Mouse (Mus musculus): ENCODE measurements at regions not wholly inside any gene's neighbourhood (a gene's known extent, or its start where the extent isn't known, plus 50 kb on each side); places are given as distances from the start of the nearest gene placed in this dataset.

DNA sequence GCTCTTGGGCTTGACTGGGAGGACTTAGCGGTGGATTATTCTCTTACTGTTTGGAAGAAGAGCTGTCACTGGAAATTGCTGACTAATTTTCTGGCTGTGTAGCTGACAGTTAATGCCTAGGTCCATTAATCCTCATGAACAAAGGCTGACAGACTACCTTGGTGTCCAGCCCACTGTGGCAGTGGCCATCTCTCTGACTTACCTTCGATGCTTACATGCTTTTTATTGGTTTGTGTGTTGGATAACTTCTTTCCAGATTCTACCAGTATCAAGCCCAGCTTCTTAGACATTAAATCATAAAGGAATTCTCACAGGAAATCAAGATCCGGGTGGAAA lies 79.5 kb upstream of the Topaz1 start:
- TF ChIP-seq POLR2A (IDR thresholded peaks at IDR 0.05; ENCODE audit: low read depth, low read length) (no peak), CTCF (conservative IDR thresholded peaks at IDR 0.05; ENCODE audit: insufficient read depth, insufficient read length, low read depth, low read length) (no peak)

Data from kidney, adult 2 months (tissue).